Mouse (Mus musculus): ENCODE data around the gene Nono.

DNA sequence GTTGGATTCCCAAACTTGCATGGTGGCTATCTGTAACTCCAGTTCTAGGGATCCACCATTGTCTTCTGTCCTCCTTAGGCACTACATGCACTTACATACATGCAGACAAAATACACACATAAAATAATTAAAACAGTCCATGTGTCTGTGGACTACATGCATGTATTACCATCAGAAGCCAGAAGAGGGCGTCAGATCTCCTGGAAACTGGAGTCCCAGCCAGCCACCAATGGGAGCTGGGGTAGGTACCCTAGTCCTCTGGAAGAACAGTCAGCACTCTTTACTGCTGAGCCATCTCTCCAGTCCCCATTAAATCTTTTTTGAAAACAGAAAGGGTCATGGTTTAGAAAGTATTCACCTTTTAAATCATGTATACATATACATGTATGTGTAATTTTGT lies 1.3 kb upstream of the Nono start:
- TF ChIP-seq CTCF (IDR thresholded peaks at IDR 0.05; ENCODE audit: borderline replicate concordance, insufficient read depth, low read depth, low read length) (0 out of 2 replicates have a peak, but pooled peaks have one; percentile 15), POLR2A (IDR thresholded peaks at IDR 0.05; ENCODE audit: borderline replicate concordance, insufficient read depth, low read length) (no peak)
